Comparison of ENCODE assay signal across 8 mouse cellular contexts in genomic region chr5:21701351-21702008, GRCm38 (mm10). TPM values are rescaled to one million over a fixed set of nuclear protein-coding genes. Genes with fewer than 3 reads are reported as not detected.
DNase-seq lines count a peak whose midpoint lies in the region; ATAC-seq and TF ChIP-seq lines count a peak whose summit lies in the region.

Napepld (minus strand) TSS chr5:21701396.

- H3K9ac ChIP-seq in embryonic facial prominence, embryonic 15.5 days, result peak within 1 kb of the TSS; percentile 80
- peak within 1 kb of the TSS; percentile 89 for H3K9ac ChIP-seq in limb, embryonic 14.5 days (ENCODE audit: low read depth, low read length, severe bottlenecking)
- peak within 1 kb of the TSS; percentile 93 for H3K9ac ChIP-seq in midbrain, postnatal 0 days (replicated peaks; ENCODE audit: low read length, poor library complexity, severe bottlenecking)

- no peaks in the 10 kb centered on the region for H3K27me3 ChIP-seq in embryonic facial prominence, embryonic 15.5 days
- H3K27me3 ChIP-seq in limb, embryonic 14.5 days (ENCODE audit: control insufficient read depth, insufficient read depth, low read length), result no peaks in the 10 kb centered on the region
- no peaks in the 10 kb centered on the region for H3K27me3 ChIP-seq in midbrain, postnatal 0 days (ENCODE audit: insufficient read depth, low read length)

- H3K27ac ChIP-seq in bone marrow, adult 2 months (ENCODE audit: control insufficient read depth, insufficient read depth, low read depth, low read length, poor library complexity), result peak within 1 kb of the TSS; percentile 96
- peak within 1 kb of the TSS; percentile 95 for H3K27ac ChIP-seq in embryonic facial prominence, embryonic 15.5 days (replicated peaks)
- H3K27ac ChIP-seq in limb, embryonic 14.5 days (replicated peaks; ENCODE audit: low read depth, low read length), result peak within 1 kb of the TSS; percentile 97
- peak within 1 kb of the TSS; percentile 99 for H3K27ac ChIP-seq in midbrain, postnatal 0 days (ENCODE audit: low read depth, low read length)

- peak; percentile 98 for TF ChIP-seq POLR2A in bone marrow, adult 2 months (IDR thresholded peaks at IDR 0.05; ENCODE audit: borderline replicate concordance, control insufficient read depth, low read depth, low read length)
- TF ChIP-seq POLR2A in limb, embryonic 14.5 days (IDR thresholded peaks at IDR 0.05; ENCODE audit: borderline replicate concordance, extremely low read depth, insufficient read depth, insufficient read length), result peak; percentile 97

- H3K9me3 ChIP-seq in embryonic facial prominence, embryonic 15.5 days (replicated peaks), result no peaks in the 10 kb centered on the region
- no peaks in the 10 kb centered on the region for H3K9me3 ChIP-seq in limb, embryonic 14.5 days (ENCODE audit: control insufficient read depth, low read length)
- H3K9me3 ChIP-seq in midbrain, postnatal 0 days (ENCODE audit: low read length), result no peaks in the 10 kb centered on the region

- no peak for TF ChIP-seq CTCF in bone marrow, adult 2 months (IDR thresholded peaks at IDR 0.05; ENCODE audit: control insufficient read depth, insufficient read depth, low read length)
- peak; percentile 0; the same call in 1 of the 2 replicates for TF ChIP-seq CTCF in midbrain, postnatal 0 days (IDR thresholded peaks at IDR 0.05)

- H3K4me3 ChIP-seq in bone marrow, adult 2 months (replicated peaks; ENCODE audit: control insufficient read depth, low read depth, low read length), result peak within 1 kb of the TSS; percentile 91
- H3K4me3 ChIP-seq in embryonic facial prominence, embryonic 15.5 days (replicated peaks), result peak within 1 kb of the TSS; percentile 70
- H3K4me3 ChIP-seq in limb, embryonic 14.5 days (replicated peaks; ENCODE audit: low read length), result peak within 1 kb of the TSS; percentile 69
- H3K4me3 ChIP-seq in midbrain, postnatal 0 days (ENCODE audit: low read depth, low read length), result peak within 1 kb of the TSS; percentile 69

- no peaks in the 10 kb centered on the region for H3K36me3 ChIP-seq in embryonic facial prominence, embryonic 15.5 days
- no peaks in the 10 kb centered on the region for H3K36me3 ChIP-seq in limb, embryonic 14.5 days (ENCODE audit: control insufficient read depth, insufficient read depth, low read length)
- H3K36me3 ChIP-seq in midbrain, postnatal 0 days (ENCODE audit: insufficient read depth, low read length), result no peaks in the 10 kb centered on the region

- peak within 1 kb of the TSS; percentile 63 for H3K4me2 ChIP-seq in embryonic facial prominence, embryonic 15.5 days (replicated peaks)
- H3K4me2 ChIP-seq in limb, embryonic 14.5 days (replicated peaks; ENCODE audit: low read depth, low read length, severe bottlenecking), result peak within 1 kb of the TSS; percentile 78
- H3K4me2 ChIP-seq in midbrain, postnatal 0 days (ENCODE audit: low read depth, low read length, poor library complexity, severe bottlenecking), result peak within 1 kb of the TSS; percentile 64

- peak; percentile 97 for DNase-seq in 416B (ENCODE audit: low read depth)
- peak; percentile 99 for DNase-seq in heart, adult 8-10 months (ENCODE audit: low spot score)
- peak; percentile 99 for DNase-seq in kidney, adult 9 months
- peak; percentile 97 for DNase-seq in limb, embryonic 14.5 days (ENCODE audit: low spot score)
- peak; percentile 97 for DNase-seq in midbrain, postnatal 0 days (ENCODE audit: low spot score)
- DNase-seq in spleen, postnatal 14 days (ENCODE audit: low spot score in 2 of 2), result peak; percentile 99 to 100

- H3K4me1 ChIP-seq in bone marrow, adult 2 months (ENCODE audit: control insufficient read depth, insufficient read depth, low read length), result no peaks in the 10 kb centered on the region; the same call in 1 of the 2 replicates
- no peaks in the 10 kb centered on the region for H3K4me1 ChIP-seq in embryonic facial prominence, embryonic 15.5 days
- no peaks in the 10 kb centered on the region for H3K4me1 ChIP-seq in limb, embryonic 14.5 days (ENCODE audit: control insufficient read depth, insufficient read depth, low read length)
- no peaks in the 10 kb centered on the region for H3K4me1 ChIP-seq in midbrain, postnatal 0 days (ENCODE audit: insufficient read depth, low read length)

- WGBS in bone marrow, adult 2 months, result under 1% methylated on average over 48 of the region's 59 CpGs
- under 1% methylated on average over 57 of the region's 59 CpGs for WGBS in embryonic facial prominence, embryonic 15.5 days
- WGBS in limb, embryonic 14.5 days, result under 1% methylated on average over 30 of the region's 59 CpGs
- WGBS in midbrain, postnatal 0 days, result under 1% methylated on average over 39 of the region's 59 CpGs

- peak; percentile 99 for ATAC-seq in embryonic facial prominence, embryonic 15.5 days (ENCODE audit: insufficient number of reproducible peaks, low FRiP score, low TSS enrichment, low read depth)
- peak; percentile 99 for ATAC-seq in limb, embryonic 14.5 days (ENCODE audit: low FRiP score, low read depth)
- ATAC-seq in midbrain, postnatal 0 days (ENCODE audit: low FRiP score), result peak; percentile 99

RNA-seq across cellular contexts. Expression of gene Napepld, which starts in this region (rescaled TPM):
- not detected in 2 replicates for polyA plus RNA-seq in bone marrow, adult 2 months (2011; ENCODE audit: insufficient read depth, insufficient read length, low replicate concordance, missing spikeins)
- polyA plus RNA-seq in embryonic facial prominence, embryonic 15.5 days (2015; fragmentation: Nextera tagmentation; extraction: Ambion mirVana), result 2.2 and 2.8 TPM in 2 replicates
- total RNA-seq in heart, adult 8-10 months (2022), result 1 to 10 TPM; 5.0 to 7.0 (median 6.8) TPM
- polyA plus RNA-seq in limb, embryonic 14.5 days (2012; rRNA removed), result 2.3 and 2.7 TPM in 2 replicates
- polyA plus RNA-seq in limb, embryonic 14.5 days (2014; fragmentation: Nextera tagmentation; extraction: Ambion mirVana), result 2.1 and 2.2 TPM in 2 replicates
- 4.1 and 6.0 TPM in 2 replicates for total RNA-seq in midbrain, postnatal 0 days (2014; rRNA removed)
- 1.4 and 1.6 TPM in 2 replicates for polyA plus RNA-seq in midbrain, postnatal 0 days (2015; fragmentation: Nextera tagmentation; extraction: Ambion mirVana)

Comparison
In these comparisons a context has a peak if more than half of its experiments do, and no peak if none do; other contexts are left out.
1. Peak in every context shown above with its lines: DNase-seq, ATAC-seq, H3K4me3 ChIP-seq and H3K27ac ChIP-seq.